Mouse (Mus musculus) T-helper 1 cell (primary cell): Measurements from ENCODE around the gene Otp.

Source experiments
- in situ Hi-C: fragments of 300-600 bp; cut with MboI, MseI; formaldehyde crosslinking; loops from one replicate; pipeline ENCODE4 v1.15.1; 2025; ENCODE audit warnings: high pct_unique_total_duplicates

Otp gene

DNA sequence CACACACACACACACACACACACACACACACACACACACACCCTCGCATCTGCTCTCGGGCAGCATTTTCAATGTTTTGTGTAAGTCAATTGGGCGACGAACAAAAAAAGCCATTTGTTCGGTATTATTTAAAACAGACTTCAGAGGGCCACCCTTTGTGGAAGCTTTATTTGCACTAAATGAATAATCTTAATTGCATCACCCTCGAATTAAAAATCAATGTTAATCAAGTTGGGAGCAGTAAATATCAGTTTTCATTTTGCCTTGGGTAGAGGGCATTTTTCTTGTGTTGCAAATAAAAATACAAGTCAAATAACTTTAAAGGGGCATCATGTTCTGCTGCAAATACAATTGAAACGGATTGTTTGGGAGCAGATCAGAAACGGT lies 1.4 kb upstream of the Otp start:
- in situ Hi-C loops: no loop called here

DNA sequence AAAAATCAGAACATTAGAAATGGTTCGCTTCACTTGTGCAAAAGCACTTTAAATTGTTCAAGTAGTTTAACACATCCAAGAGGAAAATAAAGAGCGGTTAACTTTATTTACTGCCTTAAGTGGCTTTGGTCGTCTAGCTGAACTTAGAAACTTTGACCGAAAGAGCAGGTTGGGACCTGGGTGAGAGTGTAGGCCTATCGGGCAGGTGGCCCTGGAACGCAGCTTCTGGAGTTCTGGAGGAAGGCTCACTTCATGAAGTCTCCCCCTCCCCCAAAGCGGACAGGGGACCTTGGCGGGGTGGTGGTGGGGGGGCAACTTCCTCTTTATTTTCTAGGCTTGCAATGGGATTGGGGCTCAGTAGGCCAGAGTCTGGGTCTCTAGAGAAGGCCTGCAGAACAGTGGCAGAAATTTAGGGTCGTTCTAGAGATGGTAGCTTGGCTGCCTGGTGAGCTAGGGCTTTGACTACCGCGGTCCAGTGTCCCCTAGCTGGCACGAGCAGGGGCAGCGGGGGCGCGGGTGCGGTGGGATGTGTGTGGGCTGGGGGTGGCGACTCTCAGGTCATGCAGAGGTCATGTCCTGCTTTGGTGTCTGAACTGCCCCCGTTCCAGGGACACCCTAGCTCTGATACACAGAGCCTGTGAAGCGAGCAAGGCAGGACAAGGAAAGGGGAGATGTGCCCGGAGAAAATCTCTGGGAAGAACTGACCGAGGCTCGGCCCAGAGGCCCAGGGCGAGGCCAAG lies 576 bp upstream of the Otp start:
- in situ Hi-C loops: no loop called here

DNA sequence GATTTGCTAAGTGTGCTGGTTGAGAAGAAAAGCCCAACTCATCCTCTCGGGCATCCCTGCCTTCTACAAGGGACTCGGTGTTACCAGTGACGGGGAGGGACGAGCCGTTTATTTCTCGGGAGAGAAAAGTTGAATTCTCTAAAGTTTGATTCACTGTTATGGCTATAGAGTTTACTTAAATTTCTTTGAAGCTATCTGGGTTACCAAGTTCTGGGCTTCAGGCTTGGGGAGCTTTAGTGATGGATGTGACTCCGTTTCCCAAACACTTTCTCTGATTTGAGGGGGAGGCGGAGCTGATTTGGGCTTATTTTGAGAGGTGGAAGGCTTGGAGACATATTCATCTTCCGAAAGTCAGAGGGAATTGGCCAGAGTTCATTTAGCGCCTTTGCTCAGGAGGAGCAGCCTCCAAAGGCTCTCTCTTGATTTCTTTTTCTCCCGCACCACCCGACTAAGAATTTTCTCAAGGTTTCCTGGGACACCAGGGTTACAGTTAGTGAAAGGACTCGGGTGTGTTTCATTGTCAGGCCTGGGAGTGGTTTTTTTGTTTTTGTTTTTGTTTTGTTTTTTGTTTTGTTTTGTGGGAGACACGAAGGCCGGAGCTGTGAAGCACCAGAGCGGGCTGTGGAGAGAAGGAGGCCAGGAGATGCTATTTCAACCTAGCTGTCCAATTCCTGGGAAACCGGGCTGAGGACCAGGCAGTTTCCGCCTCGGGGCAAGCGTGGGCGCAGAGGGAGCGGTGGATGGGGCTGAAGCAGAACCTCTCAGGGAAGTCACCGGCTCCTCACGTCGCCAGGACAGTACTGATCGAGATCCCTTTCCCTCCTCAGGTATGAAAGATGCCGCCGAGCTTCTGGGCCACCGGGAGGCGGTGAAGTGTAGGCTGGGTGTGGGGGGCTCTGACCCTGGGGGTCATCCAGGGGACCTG lies 1.1 kb downstream of the Otp start:
- in situ Hi-C loops: no loop called here

DNA sequence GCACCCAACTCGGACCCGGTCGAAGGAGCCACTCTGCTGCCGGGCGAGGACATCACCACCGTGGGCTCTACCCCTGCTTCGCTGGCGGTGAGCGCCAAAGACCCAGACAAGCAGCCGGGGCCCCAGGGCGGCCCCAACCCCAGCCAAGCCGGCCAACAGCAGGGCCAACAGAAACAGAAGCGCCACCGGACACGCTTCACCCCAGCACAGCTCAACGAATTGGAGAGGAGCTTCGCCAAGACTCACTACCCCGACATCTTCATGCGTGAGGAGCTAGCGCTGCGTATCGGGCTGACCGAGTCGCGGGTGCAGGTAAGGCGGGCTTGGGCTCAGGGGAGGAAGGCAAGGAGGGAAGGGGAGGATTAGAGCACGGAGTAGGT lies 1.8 kb downstream of the Otp start:
- in situ Hi-C loops: no loop called here

DNA sequence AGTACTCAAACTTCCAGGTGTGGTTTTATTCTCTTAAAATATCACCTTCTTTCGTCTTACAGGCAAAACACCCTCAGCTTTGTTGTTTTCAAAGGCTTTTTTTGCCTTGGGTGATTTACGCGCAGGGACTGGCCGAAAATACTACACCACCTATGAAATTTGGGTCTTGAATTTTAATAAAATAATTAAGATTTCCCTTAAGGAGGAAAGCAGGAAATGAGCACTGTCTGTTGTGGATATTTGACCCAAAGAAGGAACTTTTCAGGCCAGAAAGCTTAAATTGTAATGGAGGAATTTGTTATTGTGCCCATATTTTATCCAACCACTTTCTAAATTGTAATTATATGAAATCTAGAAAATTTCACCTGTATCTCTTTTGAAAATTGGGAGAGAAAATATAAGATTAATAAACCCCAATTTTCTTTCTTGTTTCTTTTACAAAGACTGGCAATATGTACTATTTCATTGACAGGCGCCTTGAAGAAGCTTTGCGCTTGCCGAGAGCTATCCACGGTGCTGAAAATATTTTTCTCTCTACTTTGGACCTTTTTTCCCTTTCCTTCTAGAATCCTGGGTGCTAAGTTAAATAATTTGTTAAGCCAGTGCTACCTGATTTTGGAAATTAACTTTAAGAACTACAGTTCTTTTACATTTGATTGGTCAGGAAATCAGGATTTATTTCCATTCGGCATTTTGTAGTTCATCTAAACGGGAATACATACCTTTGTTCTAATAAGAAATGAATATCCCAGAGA lies 2.8 kb downstream of the Otp start:
- in situ Hi-C loops: no loop called here

DNA sequence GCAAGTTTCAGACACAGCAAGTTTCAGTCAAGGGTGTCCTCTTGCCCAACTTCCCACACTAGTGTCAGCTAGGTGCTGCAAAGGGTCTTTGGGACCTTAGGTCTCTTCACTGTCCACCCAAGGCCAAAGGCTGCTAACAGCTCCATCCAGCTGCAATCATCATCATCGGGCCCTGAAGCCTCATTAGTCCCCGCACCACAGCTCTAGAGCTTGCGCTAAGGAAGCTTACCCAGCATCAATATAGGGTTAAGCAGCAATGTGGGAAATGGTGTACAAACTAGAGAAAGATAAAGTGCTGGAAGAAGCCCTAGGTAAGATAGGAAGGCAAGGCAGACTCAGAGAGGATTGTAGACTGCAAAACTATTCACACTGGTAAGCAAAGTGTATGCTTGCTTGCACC lies 5.8 kb downstream of the Otp start:
- in situ Hi-C loops: loop anchor here (5.0 kb wide), 1 partner anchor 576 kb away; no protein-coding TSS in a partner anchor

- in situ Hi-C loops: loop anchor here (5.0 kb wide), 1 partner anchor 575 kb away; no protein-coding TSS in a partner anchor
Measured at GRCm38 (mm10) chr13:94882221-94882620, 6.8 kb downstream of the Otp start.

DNA sequence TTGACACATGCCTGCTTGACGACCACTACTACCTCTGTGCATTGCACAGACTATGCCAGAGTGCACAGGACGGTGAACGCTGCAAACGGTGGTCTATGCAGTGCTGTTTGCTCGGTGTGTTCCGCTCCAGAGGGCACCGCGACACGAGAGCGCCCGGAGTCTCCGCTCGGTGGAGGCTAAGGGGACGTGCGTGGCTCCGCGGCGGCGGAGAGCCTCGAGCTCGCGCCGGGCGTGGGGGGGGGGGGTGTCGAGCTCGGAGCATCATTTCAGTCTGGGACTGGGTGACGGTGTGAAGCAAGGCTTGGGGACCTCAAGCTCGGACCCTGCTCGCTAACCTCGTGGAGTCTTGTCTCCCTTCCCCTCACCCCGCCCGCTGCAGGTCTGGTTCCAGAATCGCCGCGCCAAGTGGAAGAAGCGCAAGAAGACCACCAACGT lies 7.3 kb downstream of the Otp start:
- in situ Hi-C loops: loop anchor here (5.0 kb wide), 1 partner anchor 575 kb away; no protein-coding TSS in a partner anchor

DNA sequence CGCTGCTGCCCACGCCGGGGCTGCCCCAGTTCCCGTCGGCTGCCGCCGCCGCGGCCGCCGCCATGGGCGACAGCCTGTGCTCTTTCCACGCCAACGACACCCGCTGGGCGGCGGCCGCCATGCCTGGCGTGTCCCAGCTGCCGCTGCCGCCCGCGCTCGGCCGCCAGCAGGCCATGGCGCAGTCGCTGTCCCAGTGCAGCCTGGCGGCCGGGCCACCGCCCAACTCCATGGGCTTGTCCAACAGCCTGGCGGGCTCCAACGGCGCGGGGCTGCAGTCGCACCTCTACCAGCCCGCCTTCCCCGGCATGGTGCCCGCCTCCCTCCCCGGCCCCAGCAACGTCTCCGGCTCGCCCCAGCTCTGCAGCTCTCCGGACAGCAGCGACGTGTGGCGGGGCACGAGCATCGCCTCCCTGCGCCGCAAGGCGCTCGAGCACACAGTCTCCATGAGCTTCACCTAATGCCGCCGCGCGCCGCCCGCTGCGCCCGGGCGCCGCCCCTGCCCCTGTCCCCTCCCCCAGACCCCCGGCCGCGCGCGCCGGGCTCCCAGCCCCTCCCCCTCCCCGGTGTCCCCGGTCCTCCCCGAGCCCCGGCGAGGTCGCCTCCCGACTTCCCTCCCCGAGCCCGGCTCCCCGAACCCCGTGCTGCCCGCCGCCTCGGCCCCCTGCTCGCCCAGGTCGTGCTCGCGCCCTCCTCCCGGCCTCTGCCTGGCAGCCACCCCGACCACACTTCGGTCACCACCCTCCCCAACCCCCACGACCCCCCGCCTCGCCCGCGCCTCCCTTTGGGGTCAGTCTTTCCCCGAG lies 8.0 kb downstream of the Otp start:
- in situ Hi-C loops: loop anchor here (5.0 kb wide), 1 partner anchor 574 kb away; no protein-coding TSS in a partner anchor

GRCm38 (mm10) chr13:94883966-94884960 lies 8.9 kb downstream of the Otp start:
- in situ Hi-C loops: loop anchor here (5.0 kb wide), 1 partner anchor 573 kb away; no protein-coding TSS in a partner anchor

DNA sequence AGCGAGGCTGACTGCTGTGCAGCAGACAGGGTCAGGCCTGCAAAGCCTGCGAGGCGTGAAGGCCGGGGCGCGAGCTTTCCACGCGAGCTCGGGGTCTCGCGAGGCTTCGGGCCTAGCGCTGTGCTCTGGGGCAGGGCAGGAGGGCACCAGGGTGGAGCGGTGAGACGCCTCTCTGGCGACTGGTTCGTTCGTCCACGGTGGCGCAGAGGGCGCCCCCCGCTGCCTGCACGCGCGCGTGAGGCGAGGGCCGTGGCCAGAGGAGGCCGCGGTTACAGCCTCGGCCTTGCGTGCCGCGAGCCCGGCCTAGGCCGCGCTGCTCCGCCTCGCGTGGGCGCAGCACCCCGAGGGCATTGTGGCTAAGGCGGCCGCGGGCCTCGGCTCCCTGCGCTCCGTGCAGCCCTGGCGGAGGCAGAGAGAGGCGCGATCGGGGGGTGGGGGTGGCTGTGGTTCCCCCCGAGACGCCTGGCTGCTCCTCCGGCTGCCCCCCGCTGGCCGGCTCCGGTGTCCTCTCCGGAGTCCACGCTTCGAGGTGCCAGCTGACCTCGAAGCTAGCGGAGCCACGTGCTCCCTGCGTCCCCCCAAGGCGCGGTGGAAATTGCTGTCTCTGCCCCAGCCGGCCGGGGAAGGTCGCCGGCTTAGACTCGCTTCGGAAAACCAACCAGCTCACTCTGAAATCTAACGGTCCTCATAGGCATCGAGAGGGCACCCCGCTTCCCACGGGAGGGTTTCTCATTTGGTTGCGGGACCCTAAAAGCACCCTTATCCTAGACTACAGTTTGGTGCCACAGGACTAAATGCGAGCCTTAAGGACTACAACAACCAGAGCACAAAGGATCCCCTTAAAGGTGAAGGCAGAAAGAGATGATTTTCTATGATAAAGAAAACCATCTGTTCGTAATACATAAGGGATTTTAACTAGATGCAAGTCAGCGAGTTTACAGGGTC lies 10.2 kb downstream of the Otp start:
- in situ Hi-C loops: no loop called here

GRCm38 (mm10) chr13:94907841-94908240 lies 32.4 kb downstream of the Otp start:
- in situ Hi-C loops: no loop called here

DNA sequence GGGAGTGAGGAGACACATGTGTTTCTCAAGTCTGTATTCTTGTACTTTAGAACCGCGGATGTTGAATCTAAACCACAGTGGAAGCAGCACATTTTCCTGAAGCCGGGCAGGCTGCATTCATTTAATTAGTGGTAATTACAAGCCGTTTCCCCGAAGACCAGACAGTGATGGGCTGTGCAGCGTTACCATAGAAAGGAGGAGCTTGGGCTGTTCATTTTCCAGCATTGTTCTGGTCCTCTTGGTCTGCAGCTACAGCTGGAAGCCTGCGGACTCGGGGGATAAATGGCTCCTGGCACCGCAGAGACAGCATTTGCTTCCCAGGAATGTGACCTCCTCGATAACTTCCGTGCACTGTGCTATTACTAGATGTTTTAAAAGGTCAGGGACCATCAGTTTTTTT lies 37.6 kb downstream of the Otp start:
- in situ Hi-C loops: no loop called here

DNA sequence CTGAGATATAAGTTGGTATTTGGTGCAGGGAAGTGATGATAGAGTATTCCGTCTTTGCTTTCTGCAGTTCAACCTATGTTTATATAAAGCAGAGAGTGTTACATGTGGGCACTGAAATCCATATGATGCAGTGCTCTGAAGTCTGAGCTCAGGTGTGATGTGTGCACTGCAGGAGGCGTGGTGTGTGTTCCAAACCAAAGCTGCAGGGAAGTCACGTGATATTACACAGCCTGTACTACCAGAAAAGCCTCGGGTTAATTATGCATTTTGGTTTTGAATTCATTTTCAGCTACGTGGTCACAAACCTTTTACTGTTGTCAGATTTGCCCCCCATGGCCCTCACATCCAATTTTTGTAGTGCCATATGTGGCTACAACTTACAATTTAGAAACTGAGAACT lies 40.3 kb downstream of the Otp start:
- in situ Hi-C loops: no loop called here

DNA sequence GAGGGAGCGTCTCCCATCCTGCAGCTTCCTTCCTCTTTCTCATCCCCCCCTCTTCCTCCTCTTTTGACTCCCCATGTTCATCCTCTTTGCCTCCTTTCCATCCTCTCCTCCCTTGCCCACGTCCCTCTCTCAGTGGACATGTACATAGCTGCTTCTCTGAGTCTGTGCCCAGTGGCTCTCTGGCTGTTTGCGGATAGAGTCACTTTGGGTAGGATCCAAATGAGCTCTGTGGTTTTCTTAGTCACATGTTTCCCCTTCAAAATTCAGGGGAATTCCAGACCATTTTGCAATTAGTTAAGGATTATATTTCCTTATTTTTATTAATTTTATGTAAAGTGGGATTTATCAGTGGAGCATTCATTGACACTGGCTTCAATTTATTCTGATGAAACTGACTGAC lies 52.7 kb downstream of the Otp start:
- in situ Hi-C loops: no loop called here
